Mouse (Mus musculus): ENCODE measurements around the gene Tnfrsf21.
A peak's percentile ranks its signal among the peaks of the same experiment; 100 is the strongest.

Gene Tnfrsf21

GRCm38 (mm10) chr17:43016371-43017331, at the start of gene Tnfrsf21:
Gene Tnfrsf21, plus strand, starts transcription at chr17:43016555.
- peak; percentile 81 for DNase-seq (ENCODE audit: extremely low spot score, low read depth, low spot score)

GRCm38 (mm10) chr17:42968174-42968573, 48.2 kb upstream of the Tnfrsf21 start:
- no peak for DNase-seq (ENCODE audit: extremely low spot score, low read depth, low spot score)

GRCm38 (mm10) chr17:42975312-42975996, 40.9 kb upstream of the Tnfrsf21 start:
- DNase-seq (ENCODE audit: extremely low spot score, low read depth, low spot score), result no peak

GRCm38 (mm10) chr17:42977766-42978165, 38.6 kb upstream of the Tnfrsf21 start:
- no peak for DNase-seq (ENCODE audit: extremely low spot score, low read depth, low spot score)

- no peak for DNase-seq (ENCODE audit: extremely low spot score, low read depth, low spot score)
Measured at GRCm38 (mm10) chr17:42978345-42978744, 38.0 kb upstream of the Tnfrsf21 start.

- no peak for DNase-seq (ENCODE audit: extremely low spot score, low read depth, low spot score)
Measured at GRCm38 (mm10) chr17:42981806-42982205, 34.5 kb upstream of the Tnfrsf21 start.

GRCm38 (mm10) chr17:42982568-42982967, 33.8 kb upstream of the Tnfrsf21 start:
- DNase-seq (ENCODE audit: extremely low spot score, low read depth, low spot score), result no peak

- no peak for DNase-seq (ENCODE audit: extremely low spot score, low read depth, low spot score)
Measured at GRCm38 (mm10) chr17:42985837-42986589, 30.3 kb upstream of the Tnfrsf21 start.

GRCm38 (mm10) chr17:42987692-42988091, 28.7 kb upstream of the Tnfrsf21 start:
- DNase-seq (ENCODE audit: extremely low spot score, low read depth, low spot score), result no peak

- DNase-seq (ENCODE audit: extremely low spot score, low read depth, low spot score), result no peak
Measured at GRCm38 (mm10) chr17:42989981-42990380, 26.4 kb upstream of the Tnfrsf21 start.

- DNase-seq (ENCODE audit: extremely low spot score, low read depth, low spot score), result no peak
Measured at GRCm38 (mm10) chr17:42991112-42991511, 25.2 kb upstream of the Tnfrsf21 start.

GRCm38 (mm10) chr17:42999446-42999977, 16.8 kb upstream of the Tnfrsf21 start:
- DNase-seq (ENCODE audit: extremely low spot score, low read depth, low spot score), result no peak

GRCm38 (mm10) chr17:43000598-43000997, 15.8 kb upstream of the Tnfrsf21 start:
- DNase-seq (ENCODE audit: extremely low spot score, low read depth, low spot score), result no peak

- DNase-seq (ENCODE audit: extremely low spot score, low read depth, low spot score), result no peak
Measured at GRCm38 (mm10) chr17:43012718-43013117, 3.6 kb upstream of the Tnfrsf21 start.

- DNase-seq (ENCODE audit: extremely low spot score, low read depth, low spot score), result no peak
Measured at GRCm38 (mm10) chr17:43017341-43018052, 1.1 kb downstream of the Tnfrsf21 start.

GRCm38 (mm10) chr17:43018071-43018470, 1.7 kb downstream of the Tnfrsf21 start:
- no peak for DNase-seq (ENCODE audit: extremely low spot score, low read depth, low spot score)

- DNase-seq (ENCODE audit: extremely low spot score, low read depth, low spot score), result no peak
Measured at GRCm38 (mm10) chr17:43019660-43020059, 3.3 kb downstream of the Tnfrsf21 start.

- no peak for DNase-seq (ENCODE audit: extremely low spot score, low read depth, low spot score)
Measured at GRCm38 (mm10) chr17:43021017-43021416, 4.7 kb downstream of the Tnfrsf21 start.

- no peak for DNase-seq (ENCODE audit: extremely low spot score, low read depth, low spot score)
Measured at GRCm38 (mm10) chr17:43022056-43022455, 5.7 kb downstream of the Tnfrsf21 start.

- no peak for DNase-seq (ENCODE audit: extremely low spot score, low read depth, low spot score)
Measured at GRCm38 (mm10) chr17:43023637-43024217, 7.4 kb downstream of the Tnfrsf21 start.
